Mouse (Mus musculus) neural tube, embryonic 12.5 days (tissue): ENCODE data around the gene Tbkbp1. TPM values are rescaled to one million over a fixed set of nuclear protein-coding genes. Genes with fewer than 3 reads are reported as not detected.

Experiments used
- ATAC-seq: fragments of 200-750 bp; cut with Nextera tagmentation; 2 replicates; pipeline ENCODE4 v1.8.0; 2017; ENCODE audit warnings: low read depth, mild to moderate bottlenecking, moderate TSS enrichment, moderate library complexity; ENCODE audit not compliant: low FRiP score
- H3K27ac ChIP-seq: fragments of 300-500 bp; sonication (generic); 2 replicates; pipeline ENCODE4 v1.5.1; 2016
- H3K27me3 ChIP-seq: fragments of 300-500 bp; sonication (generic); replicated peaks from 2 replicates; pipeline ENCODE4 v1.6.1; 2016; ENCODE audit warnings: mild to moderate bottlenecking
- H3K36me3 ChIP-seq: fragments of 300-500 bp; sonication (generic); 2 replicates; pipeline ENCODE4 v1.6.1; 2016; ENCODE audit warnings: mild to moderate bottlenecking
- H3K4me1 ChIP-seq: fragments of 300-500 bp; sonication (generic); 2 replicates; pipeline ENCODE4 v1.6.1; 2016
- H3K4me2 ChIP-seq: fragments of 300-500 bp; sonication (generic); replicated peaks from 2 replicates; pipeline ENCODE4 v1.6.1; 2016; ENCODE audit warnings: mild to moderate bottlenecking
- H3K4me3 ChIP-seq: fragments of 300-500 bp; sonication (generic); 2 replicates; pipeline ENCODE4 v1.5.1; 2016
- H3K9ac ChIP-seq: fragments of 300-500 bp; sonication (generic); 2 replicates; pipeline ENCODE4 v1.6.1; 2016; ENCODE audit warnings: mild to moderate bottlenecking
- H3K9me3 ChIP-seq: fragments of 300-500 bp; sonication (generic); 2 replicates; pipeline ENCODE4 v1.6.1; 2016; ENCODE audit warnings: mild to moderate bottlenecking
- WGBS: fragments of 180-500 bp; shearing (Covaris S2); methylation state at CpG from one replicate; pipeline ENCODE4 v1.1.7; 2016; 5-methylcytosine and 5-hydroxymethylcytosine counted together
- polyA plus RNA-seq: library from polyadenylated mRNA; unstranded; fragments of >200 nt; fragmentation: Nextera tagmentation; extraction: Ambion mirVana; gene quantifications from 2 replicates; pipeline ENCODE4 v1.2.1, GENCODE M21; 2016

Gene Tbkbp1
- polyA plus RNA-seq, 1 experiment from 2014 or later: 10.5 TPM

- peak; percentile 77 for ATAC-seq
- WGBS: under 1% methylated on average over 69 of the region's 74 CpGs
These were observed 35.9 kb upstream of the Tbkbp1 start for GRCm38 (mm10) chr11:97186947-97187763.

GRCm38 (mm10) chr11:97185704-97186614, 34.7 kb upstream of the Tbkbp1 start:
- no peak for ATAC-seq
- peak overlapping the region; percentile 95; the same call in 1 of the 2 replicates for H3K9ac ChIP-seq
- no peaks in the 10 kb centered on the region for H3K9me3 ChIP-seq
- H3K27ac ChIP-seq: no peak overlapping the region
- peak overlapping the region; percentile 81 for H3K4me2 ChIP-seq
- peaks cover 42% of the 10 kb centered on the region for H3K36me3 ChIP-seq
- H3K4me1 ChIP-seq: peaks cover 11% of the 10 kb centered on the region
- peak overlapping the region; percentile 94 for H3K4me3 ChIP-seq
- H3K27me3 ChIP-seq: no peaks in the 10 kb centered on the region
- WGBS: 73% methylated on average over 5 of the region's 5 CpGs

More at GRCm38 (mm10) chr11:97186947-97187763, 35.9 kb upstream of the Tbkbp1 start:
- Histone ChIP-seq H3K27ac (peak overlapping the region; percentile 92), H3K4me1 (peaks cover 11% of the 10 kb centered on the region), H3K4me2 (peak overlapping the region; percentile 81), H3K27me3 (no peaks in the 10 kb centered on the region), H3K4me3 (peak overlapping the region; percentile 94), H3K36me3 (peaks cover 30% of the 10 kb centered on the region), H3K9me3 (no peaks in the 10 kb centered on the region), H3K9ac (peak overlapping the region; percentile 95)

GRCm38 (mm10) chr11:97184875-97185274, 33.6 kb upstream of the Tbkbp1 start:
- WGBS: 84% methylated on average over 5 of the region's 5 CpGs
- Histone ChIP-seq H3K9ac (no peak overlapping the region), H3K36me3 (peaks cover 52% of the 10 kb centered on the region), H3K27ac (no peak overlapping the region), H3K4me1 (peaks cover 11% of the 10 kb centered on the region), H3K27me3 (no peaks in the 10 kb centered on the region), H3K4me3 (no peak overlapping the region), H3K4me2 (no peak overlapping the region), H3K9me3 (no peaks in the 10 kb centered on the region)
- no peak for ATAC-seq

- peaks cover 74% of the 10 kb centered on the region for H3K36me3 ChIP-seq
- no peaks in the 10 kb centered on the region for H3K9me3 ChIP-seq
- 94% methylated on average over 3 of the region's 3 CpGs for WGBS
- no peak overlapping the region for H3K4me3 ChIP-seq
- H3K4me1 ChIP-seq: peaks cover 8% of the 10 kb centered on the region
- H3K4me2 ChIP-seq: no peak overlapping the region
- ATAC-seq: no peak
- H3K9ac ChIP-seq: no peak overlapping the region
- no peak overlapping the region for H3K27ac ChIP-seq
- no peaks in the 10 kb centered on the region for H3K27me3 ChIP-seq
These were observed 31.2 kb upstream of the Tbkbp1 start for GRCm38 (mm10) chr11:97182446-97182845.

GRCm38 (mm10) chr11:97181061-97181460, 29.8 kb upstream of the Tbkbp1 start:
- Histone ChIP-seq H3K27ac (no peak overlapping the region), H3K27me3 (no peaks in the 10 kb centered on the region), H3K9ac (no peak overlapping the region), H3K4me3 (no peak overlapping the region), H3K36me3 (peaks cover 87% of the 10 kb centered on the region), H3K4me1 (peaks cover 2% of the 10 kb centered on the region), H3K9me3 (no peaks in the 10 kb centered on the region), H3K4me2 (no peak overlapping the region)
- no peak for ATAC-seq
- WGBS: 88% methylated on average over 5 of the region's 5 CpGs

- H3K36me3 ChIP-seq: peaks cover 97% of the 10 kb centered on the region
- H3K4me2 ChIP-seq: no peak overlapping the region
- no peak overlapping the region for H3K4me3 ChIP-seq
- no peak for ATAC-seq
- no peaks in the 10 kb centered on the region for H3K27me3 ChIP-seq
- H3K9ac ChIP-seq: no peak overlapping the region
- no peaks in the 10 kb centered on the region for H3K4me1 ChIP-seq
- WGBS: 96% methylated on average over 2 of the region's 2 CpGs
- H3K9me3 ChIP-seq: no peaks in the 10 kb centered on the region
- H3K27ac ChIP-seq: no peak overlapping the region
These were observed 26.9 kb upstream of the Tbkbp1 start for GRCm38 (mm10) chr11:97178198-97178597.

GRCm38 (mm10) chr11:97176851-97177250, 25.6 kb upstream of the Tbkbp1 start:
- H3K9me3 ChIP-seq: no peaks in the 10 kb centered on the region
- H3K4me3 ChIP-seq: no peak overlapping the region
- WGBS: 67% methylated on average over 3 of the region's 3 CpGs
- no peaks in the 10 kb centered on the region for H3K27me3 ChIP-seq
- H3K9ac ChIP-seq: no peak overlapping the region
- H3K36me3 ChIP-seq: peaks cover 96% of the 10 kb centered on the region
- ATAC-seq: no peak
- H3K27ac ChIP-seq: no peak overlapping the region
- no peak overlapping the region for H3K4me2 ChIP-seq
- no peaks in the 10 kb centered on the region for H3K4me1 ChIP-seq

GRCm38 (mm10) chr11:97175499-97175898, 24.2 kb upstream of the Tbkbp1 start:
- H3K9ac ChIP-seq: no peak overlapping the region
- no peaks in the 10 kb centered on the region for H3K27me3 ChIP-seq
- WGBS: 94% methylated on average over 7 of the region's 7 CpGs
- H3K4me1 ChIP-seq: no peaks in the 10 kb centered on the region
- no peak overlapping the region for H3K27ac ChIP-seq
- no peak overlapping the region for H3K4me3 ChIP-seq
- no peaks in the 10 kb centered on the region for H3K9me3 ChIP-seq
- H3K4me2 ChIP-seq: no peak overlapping the region
- H3K36me3 ChIP-seq: peaks cover 96% of the 10 kb centered on the region
- no peak for ATAC-seq

GRCm38 (mm10) chr11:97160341-97160740, 9.0 kb upstream of the Tbkbp1 start:
- Histone ChIP-seq H3K9ac (no peak overlapping the region), H3K9me3 (no peaks in the 10 kb centered on the region), H3K4me1 (no peaks in the 10 kb centered on the region), H3K27ac (no peak overlapping the region), H3K36me3 (peaks cover 97% of the 10 kb centered on the region), H3K4me3 (no peak overlapping the region), H3K4me2 (no peak overlapping the region), H3K27me3 (no peaks in the 10 kb centered on the region)
- WGBS: 77% methylated on average over 6 of the region's 6 CpGs
- ATAC-seq: no peak

GRCm38 (mm10) chr11:97156999-97157398, 5.7 kb upstream of the Tbkbp1 start:
- Histone ChIP-seq H3K4me2 (no peak overlapping the region), H3K27ac (no peak overlapping the region), H3K9ac (no peak overlapping the region), H3K9me3 (no peaks in the 10 kb centered on the region), H3K36me3 (peaks cover 74% of the 10 kb centered on the region), H3K4me1 (peaks cover 10% of the 10 kb centered on the region), H3K4me3 (no peak overlapping the region), H3K27me3 (no peaks in the 10 kb centered on the region)
- no peak for ATAC-seq
- 81% methylated on average over 7 of the region's 7 CpGs for WGBS

GRCm38 (mm10) chr11:97152662-97153287, 1.5 kb upstream of the Tbkbp1 start:
- H3K4me2 ChIP-seq: peak overlapping the region; percentile 86
- no peaks in the 10 kb centered on the region for H3K27me3 ChIP-seq
- H3K36me3 ChIP-seq: peaks cover 40% of the 10 kb centered on the region
- H3K9me3 ChIP-seq: no peaks in the 10 kb centered on the region
- WGBS: 15% methylated on average over 10 of the region's 10 CpGs
- ATAC-seq: no peak
- H3K27ac ChIP-seq: no peak overlapping the region
- peaks cover 36% of the 10 kb centered on the region for H3K4me1 ChIP-seq
- 0 out of 2 replicates have a peak overlapping the region, but pooled peaks have one; percentile 13 for H3K9ac ChIP-seq
- no peak overlapping the region for H3K4me3 ChIP-seq

GRCm38 (mm10) chr11:97152023-97152426, 730 bp upstream of the Tbkbp1 start:
- Histone ChIP-seq H3K36me3 (peaks cover 32% of the 10 kb centered on the region), H3K27ac (no peak overlapping the region), H3K4me1 (peaks cover 36% of the 10 kb centered on the region), H3K9ac (peak overlapping the region; percentile 87), H3K4me2 (peak overlapping the region; percentile 86), H3K27me3 (no peaks in the 10 kb centered on the region), H3K4me3 (peak overlapping the region; percentile 83), H3K9me3 (no peaks in the 10 kb centered on the region)
- no peak for ATAC-seq
- whole genome bisulfite sequencing: 2% methylated on average over 11 of the region's 11 CpGs
